Mouse (Mus musculus): Measurements from ENCODE around the gene Casp6.

DNA sequence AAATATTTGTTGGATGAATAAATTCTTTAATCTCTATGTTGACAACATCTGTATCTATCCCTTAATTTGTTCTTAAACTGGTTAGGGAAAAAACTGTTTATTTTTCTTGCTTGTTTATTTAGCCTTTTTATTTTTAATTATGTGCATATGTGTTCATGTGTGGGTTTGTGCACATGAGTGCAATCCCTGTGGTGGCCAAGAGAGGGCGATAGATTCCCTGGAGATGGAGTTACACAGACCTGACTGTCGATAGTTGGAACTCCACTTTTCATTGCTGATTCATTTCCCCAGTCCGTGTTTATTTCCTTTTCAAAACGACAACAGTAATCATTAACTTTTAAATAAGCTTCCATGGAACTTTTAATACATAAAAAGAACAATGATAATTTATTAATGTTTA lies 31.2 kb downstream of the Casp6 start:
- TF ChIP-seq CTCF (IDR thresholded peaks at IDR 0.05; ENCODE audit: borderline replicate concordance, control insufficient read depth, extremely low read depth, insufficient read depth, low read length, poor library complexity) (no peak), POLR2A (IDR thresholded peaks at IDR 0.05; ENCODE audit: control insufficient read depth, extremely low read depth, insufficient read depth, low read length, poor library complexity) (no peak)

All from thymus, adult 2 months (tissue).